Mouse (Mus musculus) urinary bladder, postnatal 0 days (tissue): Measurements from ENCODE around the gene Sp3. TPM values are rescaled to one million over a fixed set of nuclear protein-coding genes. Genes with fewer than 3 reads are reported as not detected.

Experiments used
- microRNA-seq: library from miRNA; unstranded; fragments of <30 nt; microRNA quantifications from one replicate; pipeline ENCODE4, GENCODE M21; 2016
- polyA plus RNA-seq: library from polyadenylated mRNA; unstranded; fragments of >200 nt; fragmentation: Nextera tagmentation; extraction: Ambion mirVana; gene quantifications from 2 replicates; pipeline ENCODE4 v1.2.1, GENCODE M21; 2015

Gene Sp3
- 22.1 and 25.3 TPM in 2 replicates for polyA plus RNA-seq

GRCm38 (mm10) chr2:72980337-72981074 lies at the start of gene Sp3:
Gene Sp3 (minus strand): TSS chr2:72980446.

GRCm38 (mm10) chr2:72986616-72987015 lies 6.4 kb upstream of the Sp3 start, which contains the start of gene Gm11084:
Gene Gm11084 (minus strand): TSS chr2:72986716.

Small RNA genes lying within 50 kb of the gene (microRNA-seq; reads per million reads assigned to microRNA genes)
- gene Gm25960: not detected

Other genes with a start within 250 kb of the Sp3 start
- not detected in 2 replicates for gene Gm11084, start 6.3 kb upstream of the Sp3 start, polyA plus RNA-seq
- gene Ola1, start 238.5 kb upstream of the Sp3 start, polyA plus RNA-seq: 45.7 and 58.6 TPM in 2 replicates